Mouse (Mus musculus) heart, postnatal 0 days (tissue): ENCODE data around the gene Hpcal1.

ENCODE experiments used
- CTCF ChIP-seq: IDR thresholded peaks from 2 replicates; pipeline ENCODE4 v1.5.1; 2016; ENCODE audit warnings: antibody characterized with exemption, control low read depth, low read depth
- EP300 ChIP-seq: IDR thresholded peaks from 2 replicates; pipeline ENCODE4 v1.6.1; 2016; ENCODE audit warnings: antibody characterized with exemption, low read depth

- TF ChIP-seq CTCF: no peak
- no peak for TF ChIP-seq EP300
Observed at GRCm38 (mm10) chr12:17711731-17712388, 21.2 kb downstream of the Hpcal1 start.
